Mouse (Mus musculus): ENCODE results near the gene Anxa5. TPM values are rescaled to one million over a fixed set of nuclear protein-coding genes. Genes with fewer than 3 reads are reported as not detected.

Gene Anxa5
- polyA plus RNA-seq, 1 experiment from 2014 or later, result 62.7 TPM

- Histone ChIP-seq H3K4me1 (ENCODE audit: control insufficient read depth, insufficient read depth, low read length) (no peaks in the 10 kb centered on the region; the same call in 1 of the 2 replicates), H3K36me3 (ENCODE audit: control insufficient read depth, insufficient read depth, low read length) (no peaks in the 10 kb centered on the region), H3K27me3 (replicated peaks; ENCODE audit: control insufficient read depth, insufficient read depth, low read length) (no peaks in the 10 kb centered on the region), H3K4me3 (ENCODE audit: low read depth, low read length) (no peak overlapping the region), H3K4me2 (ENCODE audit: low read length) (no peak overlapping the region), H3K9me3 (replicated peaks; ENCODE audit: control insufficient read depth, low read length) (no peaks in the 10 kb centered on the region), H3K9ac (ENCODE audit: low read length) (no peak overlapping the region), H3K27ac (ENCODE audit: low read depth, low read length) (no peak overlapping the region)
- DNase-seq (ENCODE audit: low spot score) (no peak), ATAC-seq (no peak)
- 74% methylated on average over 7 of the region's 7 CpGs for WGBS
These were observed 25.9 kb upstream of the Anxa5 start for GRCm38 (mm10) chr3:36501546-36501945.

- Histone ChIP-seq H3K9me3 (replicated peaks; ENCODE audit: control insufficient read depth, low read length) (no peaks in the 10 kb centered on the region), H3K4me1 (ENCODE audit: control insufficient read depth, insufficient read depth, low read length) (no peaks in the 10 kb centered on the region; the same call in 1 of the 2 replicates), H3K4me2 (ENCODE audit: low read length) (no peak overlapping the region), H3K27me3 (replicated peaks; ENCODE audit: control insufficient read depth, insufficient read depth, low read length) (no peaks in the 10 kb centered on the region), H3K9ac (ENCODE audit: low read length) (no peak overlapping the region), H3K4me3 (ENCODE audit: low read depth, low read length) (no peak overlapping the region), H3K36me3 (ENCODE audit: control insufficient read depth, insufficient read depth, low read length) (no peaks in the 10 kb centered on the region), H3K27ac (ENCODE audit: low read depth, low read length) (no peak overlapping the region)
- DNase-seq (ENCODE audit: low spot score) (no peak), ATAC-seq (no peak)
- WGBS, result 87% methylated on average over 8 of the region's 8 CpGs
These were observed 25.3 kb upstream of the Anxa5 start for GRCm38 (mm10) chr3:36500976-36501375.

- H3K27me3 ChIP-seq (replicated peaks; ENCODE audit: control insufficient read depth, insufficient read depth, low read length), result no peaks in the 10 kb centered on the region
- H3K9me3 ChIP-seq (replicated peaks; ENCODE audit: control insufficient read depth, low read length), result no peaks in the 10 kb centered on the region
- WGBS, result 95% methylated on average over 7 of the region's 7 CpGs
- H3K4me2 ChIP-seq (ENCODE audit: low read length), result no peak overlapping the region
- no peaks in the 10 kb centered on the region; the same call in 1 of the 2 replicates for H3K4me1 ChIP-seq (ENCODE audit: control insufficient read depth, insufficient read depth, low read length)
- no peak for DNase-seq (ENCODE audit: low spot score)
- H3K4me3 ChIP-seq (ENCODE audit: low read depth, low read length), result no peak overlapping the region
- no peak overlapping the region for H3K9ac ChIP-seq (ENCODE audit: low read length)
- ATAC-seq, result no peak
- no peaks in the 10 kb centered on the region for H3K36me3 ChIP-seq (ENCODE audit: control insufficient read depth, insufficient read depth, low read length)
- no peak overlapping the region for H3K27ac ChIP-seq (ENCODE audit: low read depth, low read length)
These were observed 23.7 kb upstream of the Anxa5 start for GRCm38 (mm10) chr3:36499418-36499817.

- Histone ChIP-seq H3K4me3 (ENCODE audit: low read depth, low read length) (no peak overlapping the region), H3K4me2 (ENCODE audit: low read length) (no peak overlapping the region), H3K36me3 (ENCODE audit: control insufficient read depth, insufficient read depth, low read length) (no peaks in the 10 kb centered on the region), H3K9ac (ENCODE audit: low read length) (no peak overlapping the region), H3K27me3 (replicated peaks; ENCODE audit: control insufficient read depth, insufficient read depth, low read length) (no peaks in the 10 kb centered on the region), H3K27ac (ENCODE audit: low read depth, low read length) (no peak overlapping the region), H3K4me1 (ENCODE audit: control insufficient read depth, insufficient read depth, low read length) (no peaks in the 10 kb centered on the region; the same call in 1 of the 2 replicates), H3K9me3 (replicated peaks; ENCODE audit: control insufficient read depth, low read length) (no peaks in the 10 kb centered on the region)
- 93% methylated on average over 6 of the region's 6 CpGs for WGBS
- ATAC-seq (no peak), DNase-seq (ENCODE audit: low spot score) (no peak)
These were observed 22.5 kb upstream of the Anxa5 start for GRCm38 (mm10) chr3:36498224-36498623.

- no peak overlapping the region for H3K4me2 ChIP-seq (ENCODE audit: low read length)
- H3K27me3 ChIP-seq (replicated peaks; ENCODE audit: control insufficient read depth, insufficient read depth, low read length), result no peaks in the 10 kb centered on the region
- H3K9ac ChIP-seq (ENCODE audit: low read length), result no peak overlapping the region
- WGBS, result 13% methylated on average over 14 of the region's 14 CpGs
- no peaks in the 10 kb centered on the region; the same call in 1 of the 2 replicates for H3K4me1 ChIP-seq (ENCODE audit: control insufficient read depth, insufficient read depth, low read length)
- no peaks in the 10 kb centered on the region for H3K9me3 ChIP-seq (replicated peaks; ENCODE audit: control insufficient read depth, low read length)
- H3K36me3 ChIP-seq (ENCODE audit: control insufficient read depth, insufficient read depth, low read length), result no peaks in the 10 kb centered on the region
- no peak overlapping the region for H3K27ac ChIP-seq (ENCODE audit: low read depth, low read length)
- no peak overlapping the region for H3K4me3 ChIP-seq (ENCODE audit: low read depth, low read length)
- DNase-seq (ENCODE audit: low spot score), result peak; percentile 86
- peak; percentile 55 for ATAC-seq
These were observed 21.1 kb upstream of the Anxa5 start for GRCm38 (mm10) chr3:36496746-36497145.

GRCm38 (mm10) chr3:36496273-36496672 is 20.6 kb upstream of the Anxa5 start:
- Histone ChIP-seq H3K4me2 (ENCODE audit: low read length) (no peak overlapping the region), H3K36me3 (ENCODE audit: control insufficient read depth, insufficient read depth, low read length) (no peaks in the 10 kb centered on the region), H3K4me1 (ENCODE audit: control insufficient read depth, insufficient read depth, low read length) (no peaks in the 10 kb centered on the region; the same call in 1 of the 2 replicates), H3K9me3 (replicated peaks; ENCODE audit: control insufficient read depth, low read length) (no peaks in the 10 kb centered on the region), H3K27ac (ENCODE audit: low read depth, low read length) (no peak overlapping the region), H3K27me3 (replicated peaks; ENCODE audit: control insufficient read depth, insufficient read depth, low read length) (no peaks in the 10 kb centered on the region), H3K4me3 (ENCODE audit: low read depth, low read length) (no peak overlapping the region), H3K9ac (ENCODE audit: low read length) (no peak overlapping the region)
- ATAC-seq, result no peak
- 88% methylated on average over 9 of the region's 9 CpGs for WGBS
- DNase-seq (ENCODE audit: low spot score), result no peak

GRCm38 (mm10) chr3:36495436-36495835 is 19.7 kb upstream of the Anxa5 start:
- no peak overlapping the region for H3K9ac ChIP-seq (ENCODE audit: low read length)
- H3K4me3 ChIP-seq (ENCODE audit: low read depth, low read length), result no peak overlapping the region
- no peak overlapping the region for H3K27ac ChIP-seq (ENCODE audit: low read depth, low read length)
- H3K4me2 ChIP-seq (ENCODE audit: low read length), result no peak overlapping the region
- WGBS, result 7% methylated on average over 6 of the region's 6 CpGs
- ATAC-seq, result peak; percentile 83
- no peaks in the 10 kb centered on the region for H3K9me3 ChIP-seq (replicated peaks; ENCODE audit: control insufficient read depth, low read length)
- no peaks in the 10 kb centered on the region for H3K36me3 ChIP-seq (ENCODE audit: control insufficient read depth, insufficient read depth, low read length)
- DNase-seq (ENCODE audit: low spot score), result peak; percentile 88
- no peaks in the 10 kb centered on the region; the same call in 1 of the 2 replicates for H3K4me1 ChIP-seq (ENCODE audit: control insufficient read depth, insufficient read depth, low read length)
- no peaks in the 10 kb centered on the region for H3K27me3 ChIP-seq (replicated peaks; ENCODE audit: control insufficient read depth, insufficient read depth, low read length)

GRCm38 (mm10) chr3:36494613-36495012 is 18.9 kb upstream of the Anxa5 start:
- Histone ChIP-seq H3K9ac (ENCODE audit: low read length) (no peak overlapping the region), H3K4me1 (ENCODE audit: control insufficient read depth, insufficient read depth, low read length) (no peaks in the 10 kb centered on the region; the same call in 1 of the 2 replicates), H3K4me2 (ENCODE audit: low read length) (no peak overlapping the region), H3K36me3 (ENCODE audit: control insufficient read depth, insufficient read depth, low read length) (no peaks in the 10 kb centered on the region), H3K27me3 (replicated peaks; ENCODE audit: control insufficient read depth, insufficient read depth, low read length) (no peaks in the 10 kb centered on the region), H3K9me3 (replicated peaks; ENCODE audit: control insufficient read depth, low read length) (no peaks in the 10 kb centered on the region), H3K4me3 (ENCODE audit: low read depth, low read length) (no peak overlapping the region), H3K27ac (ENCODE audit: low read depth, low read length) (no peak overlapping the region)
- no peak for ATAC-seq
- DNase-seq (ENCODE audit: low spot score), result no peak
- 87% methylated on average over 2 of the region's 2 CpGs for WGBS

- H3K27ac ChIP-seq (ENCODE audit: low read depth, low read length), result no peak overlapping the region
- no peaks in the 10 kb centered on the region for H3K27me3 ChIP-seq (replicated peaks; ENCODE audit: control insufficient read depth, insufficient read depth, low read length)
- no peaks in the 10 kb centered on the region for H3K9me3 ChIP-seq (replicated peaks; ENCODE audit: control insufficient read depth, low read length)
- no peaks in the 10 kb centered on the region for H3K36me3 ChIP-seq (ENCODE audit: control insufficient read depth, insufficient read depth, low read length)
- no peak overlapping the region for H3K9ac ChIP-seq (ENCODE audit: low read length)
- H3K4me2 ChIP-seq (ENCODE audit: low read length), result no peak overlapping the region
- no peak overlapping the region for H3K4me3 ChIP-seq (ENCODE audit: low read depth, low read length)
- no peaks in the 10 kb centered on the region; the same call in 1 of the 2 replicates for H3K4me1 ChIP-seq (ENCODE audit: control insufficient read depth, insufficient read depth, low read length)
- 70% methylated on average over 6 of the region's 6 CpGs for WGBS
- ATAC-seq, result peak; percentile 42; the same call in 1 of the 2 replicates
- peak; percentile 42 for DNase-seq (ENCODE audit: low spot score)
These were observed 18.1 kb upstream of the Anxa5 start for GRCm38 (mm10) chr3:36493641-36494283.
